In genomic region chr16:94570361-94571041, GRCm38 (mm10) we compare ENCODE assay signal across 8 mouse cellular contexts. TPM values are rescaled to one million over a fixed set of nuclear protein-coding genes. Genes with fewer than 3 reads are reported as not detected.
DNase-seq lines count a peak whose midpoint lies in the region; ATAC-seq and TF ChIP-seq lines count a peak whose summit lies in the region.

No protein-coding gene starts in this region.

- peak; percentile 26; the same call in 1 of the 2 replicates for ATAC-seq in erythroblast, adult 5-6 weeks (replicated peaks; ENCODE audit: low FRiP score, poor library complexity, severe bottlenecking)
- ATAC-seq in heart, embryonic 12.5 days (ENCODE audit: insufficient number of reproducible peaks, low FRiP score), result peak; percentile 26
- peak; percentile 28; the same call in 1 of the 2 replicates for ATAC-seq in kidney, embryonic 16.5 days (ENCODE audit: low FRiP score, low TSS enrichment)
- peak; percentile 47 for ATAC-seq in liver, embryonic 14.5 days (ENCODE audit: insufficient read depth)
- ATAC-seq in stomach, embryonic 14.5 days (ENCODE audit: insufficient number of reproducible peaks, insufficient read depth, low FRiP score, low read depth), result 0 out of 2 replicates have a peak, but pooled peaks have one; percentile 4

- peak overlapping the region; percentile 100 for H3K27ac ChIP-seq in heart, embryonic 12.5 days (ENCODE audit: poor library complexity, severe bottlenecking)
- peak overlapping the region; percentile 99 for H3K27ac ChIP-seq in kidney, embryonic 16.5 days (ENCODE audit: low read length)
- H3K27ac ChIP-seq in liver, embryonic 14.5 days, result peak overlapping the region; percentile 99
- peak overlapping the region; percentile 100 for H3K27ac ChIP-seq in stomach, embryonic 14.5 days (ENCODE audit: low read length)

- DNase-seq in 3134 (ENCODE audit: extremely low read depth, insufficient read length, low spot score), result peak; percentile 76
- peak; percentile 78 to 84 for DNase-seq in adrenal gland, postnatal 36 days
- DNase-seq in liver, embryonic 14.5 days (ENCODE audit: low read depth in 3 of 3, low spot score in 3 of 3), result peak; percentile 40 to 44 (median 43)
- DNase-seq in natural killer cell, adult 2 months (ENCODE audit: low spot score in 2 of 2), result peak; percentile 39 to 41

- TF ChIP-seq CTCF in liver, embryonic 14.5 days (IDR thresholded peaks at IDR 0.05; ENCODE audit: low read depth), result no peak

- peaks cover 36% of the 10 kb centered on the region for H3K4me1 ChIP-seq in heart, embryonic 12.5 days (replicated peaks)
- peaks cover 39% of the 10 kb centered on the region for H3K4me1 ChIP-seq in kidney, embryonic 16.5 days (ENCODE audit: insufficient read depth, low read length)
- H3K4me1 ChIP-seq in liver, embryonic 14.5 days (replicated peaks; ENCODE audit: control insufficient read depth in 2 of 2, insufficient read depth in 2 of 2, low read length in 1 of 2), result peaks cover 18 to 28% of the 10 kb centered on the region in 2 experiments
- H3K4me1 ChIP-seq in stomach, embryonic 14.5 days (ENCODE audit: control insufficient read depth, insufficient read depth, low read length), result peaks cover 24% of the 10 kb centered on the region

- no peak for TF ChIP-seq EP300 in liver, embryonic 14.5 days (IDR thresholded peaks at IDR 0.05; ENCODE audit: low read depth)

- H3K4me2 ChIP-seq in heart, embryonic 12.5 days, result peak overlapping the region; percentile 82
- peak overlapping the region; percentile 90 for H3K4me2 ChIP-seq in kidney, embryonic 16.5 days (replicated peaks; ENCODE audit: low read depth, low read length)
- peak overlapping the region; percentile 93 for H3K4me2 ChIP-seq in liver, embryonic 14.5 days (ENCODE audit: low read depth)
- peak overlapping the region; percentile 78 for H3K4me2 ChIP-seq in stomach, embryonic 14.5 days (replicated peaks; ENCODE audit: low read depth, low read length)

- no peaks in the 10 kb centered on the region for H3K27me3 ChIP-seq in heart, embryonic 12.5 days (replicated peaks)
- no peaks in the 10 kb centered on the region for H3K27me3 ChIP-seq in kidney, embryonic 16.5 days (ENCODE audit: insufficient read depth, low read length)
- no peaks in the 10 kb centered on the region for H3K27me3 ChIP-seq in liver, embryonic 14.5 days (ENCODE audit: control insufficient read depth, insufficient read depth, low read length)
- no peaks in the 10 kb centered on the region for H3K27me3 ChIP-seq in stomach, embryonic 14.5 days (ENCODE audit: control insufficient read depth, insufficient read depth, low read length)

- peak overlapping the region; percentile 97 for H3K4me3 ChIP-seq in heart, embryonic 12.5 days
- peak overlapping the region; percentile 100 for H3K4me3 ChIP-seq in kidney, embryonic 16.5 days (ENCODE audit: low read length)
- peak overlapping the region; percentile 67 to 97 for H3K4me3 ChIP-seq in liver, embryonic 14.5 days (ENCODE audit: insufficient read depth in 1 of 2, low read depth in 2 of 2, low read length in 2 of 2)
- peak overlapping the region; percentile 65 for H3K4me3 ChIP-seq in stomach, embryonic 14.5 days (ENCODE audit: low read depth, low read length)

- WGBS in heart, embryonic 12.5 days, result 1% methylated on average over 78 of the region's 88 CpGs
- WGBS in kidney, embryonic 16.5 days, result 0% methylated on average over 26 of the region's 88 CpGs
- under 1% methylated on average over 73 of the region's 88 CpGs for WGBS in liver, embryonic 14.5 days (ENCODE audit: insufficient replicate concordance)
- under 1% methylated on average over 37 of the region's 88 CpGs for WGBS in stomach, embryonic 14.5 days

- peak overlapping the region; percentile 100 for H3K9ac ChIP-seq in heart, embryonic 12.5 days
- H3K9ac ChIP-seq in kidney, embryonic 16.5 days (replicated peaks; ENCODE audit: low read length), result peak overlapping the region; percentile 99
- peak overlapping the region; percentile 89 for H3K9ac ChIP-seq in liver, embryonic 14.5 days (replicated peaks)
- peak overlapping the region; percentile 99 for H3K9ac ChIP-seq in stomach, embryonic 14.5 days (replicated peaks; ENCODE audit: low read depth, low read length)

- no peaks in the 10 kb centered on the region for H3K36me3 ChIP-seq in heart, embryonic 12.5 days
- no peaks in the 10 kb centered on the region for H3K36me3 ChIP-seq in kidney, embryonic 16.5 days (ENCODE audit: insufficient read depth, low read length)
- H3K36me3 ChIP-seq in liver, embryonic 14.5 days (replicated peaks; ENCODE audit: control insufficient read depth, insufficient read depth, low read depth), result no peaks in the 10 kb centered on the region
- H3K36me3 ChIP-seq in stomach, embryonic 14.5 days (ENCODE audit: control insufficient read depth, insufficient read depth, low read length), result no peaks in the 10 kb centered on the region

- H3K9me3 ChIP-seq in heart, embryonic 12.5 days (replicated peaks), result no peaks in the 10 kb centered on the region
- H3K9me3 ChIP-seq in kidney, embryonic 16.5 days (ENCODE audit: low read length), result no peaks in the 10 kb centered on the region
- H3K9me3 ChIP-seq in liver, embryonic 14.5 days (ENCODE audit: control insufficient read depth, low read length), result no peaks in the 10 kb centered on the region
- no peaks in the 10 kb centered on the region for H3K9me3 ChIP-seq in stomach, embryonic 14.5 days (ENCODE audit: control insufficient read depth, low read depth, low read length)

RNA-seq across cellular contexts. Expression of gene Dyrk1a, which starts 0.7 kb away (rescaled TPM):
- total RNA-seq in adrenal gland, postnatal 36 days (2021), result 10 to 100 TPM; 68.7 to 77.0 TPM
- 34.3 and 65.1 TPM in 2 replicates for total RNA-seq in erythroblast, adult 5-6 weeks (2015; ENCODE audit: low replicate concordance)
- 60.3 and 66.8 TPM in 2 replicates for total RNA-seq in erythroblast, adult 5-6 weeks (2017; ENCODE audit: low replicate concordance)
- polyA plus RNA-seq in heart, embryonic 12.5 days (2016; fragmentation: Nextera tagmentation; extraction: Ambion mirVana), result 7.3 and 7.9 TPM in 2 replicates
- 8.3 and 10.3 TPM in 2 replicates for polyA plus RNA-seq in kidney, embryonic 16.5 days (2015; fragmentation: Nextera tagmentation; extraction: Ambion mirVana)
- polyA plus RNA-seq in liver, embryonic 14.5 days (2012; rRNA removed), result 7.5 and 9.2 TPM in 2 replicates
- 5.0 and 5.6 TPM in 2 replicates for polyA plus RNA-seq in liver, embryonic 14.5 days (2014; fragmentation: Nextera tagmentation; extraction: Ambion mirVana)
- 14.1 and 16.8 TPM in 2 replicates for polyA plus RNA-seq in stomach, embryonic 14.5 days (2014; fragmentation: Nextera tagmentation; extraction: Ambion mirVana)

RNA-seq across cellular contexts. Expression of gene Vps26c, which starts 43.9 kb away (rescaled TPM):
- total RNA-seq in adrenal gland, postnatal 36 days (2021), result 10 to 100 TPM; 60.6 to 73.2 TPM
- 5.2 and 8.4 TPM in 2 replicates for total RNA-seq in erythroblast, adult 5-6 weeks (2015; ENCODE audit: low replicate concordance)
- 4.5 and 19.8 TPM in 2 replicates for total RNA-seq in erythroblast, adult 5-6 weeks (2017; ENCODE audit: low replicate concordance)
- polyA plus RNA-seq in heart, embryonic 12.5 days (2016; fragmentation: Nextera tagmentation; extraction: Ambion mirVana), result 45.8 and 48.9 TPM in 2 replicates
- polyA plus RNA-seq in kidney, embryonic 16.5 days (2015; fragmentation: Nextera tagmentation; extraction: Ambion mirVana), result 59.3 and 63.2 TPM in 2 replicates
- 12.2 and 13.3 TPM in 2 replicates for polyA plus RNA-seq in liver, embryonic 14.5 days (2012; rRNA removed)
- 18.3 and 18.8 TPM in 2 replicates for polyA plus RNA-seq in liver, embryonic 14.5 days (2014; fragmentation: Nextera tagmentation; extraction: Ambion mirVana)
- polyA plus RNA-seq in stomach, embryonic 14.5 days (2014; fragmentation: Nextera tagmentation; extraction: Ambion mirVana), result 52.6 and 57.1 TPM in 2 replicates

Comparison
In these comparisons a context has a peak if more than half of its experiments do, and no peak if none do; other contexts are left out.
1. Peak in every context shown above with its lines: DNase-seq, ATAC-seq, H3K4me3 ChIP-seq and H3K27ac ChIP-seq.